Mouse (Mus musculus) ES-Bruce4 (cell line): Measurements from ENCODE around the gene Tatdn2. TPM values are rescaled to one million over a fixed set of nuclear protein-coding genes. Genes with fewer than 3 reads are reported as not detected.

Source experiments
- H3K27ac ChIP-seq: 2 replicates; pipeline ENCODE4 v1.5.1; 2012; ENCODE audit warnings: low read length, inconsistent platforms; ENCODE audit not compliant: insufficient read depth
- H3K27me3 ChIP-seq: 2 replicates; pipeline ENCODE4 v1.6.1; 2012; ENCODE audit warnings: mild to moderate bottlenecking, low read length, inconsistent platforms; ENCODE audit not compliant: control insufficient read depth, poor library complexity, insufficient read depth, severe bottlenecking
- H3K36me3 ChIP-seq: 2 replicates; pipeline ENCODE4 v1.6.1; 2012; ENCODE audit warnings: inconsistent platforms, mild to moderate bottlenecking, low read length, moderate library complexity; ENCODE audit not compliant: control insufficient read depth, poor library complexity, insufficient read depth, severe bottlenecking
- H3K4me1 ChIP-seq: one replicate; pipeline ENCODE4 v1.8.1; 2011; ENCODE audit warnings: low read length; ENCODE audit not compliant: control insufficient read depth, insufficient read depth
- H3K4me3 ChIP-seq: 2 replicates; pipeline ENCODE4 v1.5.1; 2011; ENCODE audit warnings: low read depth, mild to moderate bottlenecking, low read length
- H3K9ac ChIP-seq: 2 replicates; pipeline ENCODE4 v1.6.1; 2012; ENCODE audit warnings: low read depth, mild to moderate bottlenecking, inconsistent platforms; ENCODE audit not compliant: poor library complexity, severe bottlenecking
- H3K9me3 ChIP-seq: replicated peaks from 2 replicates; pipeline ENCODE4 v1.6.1; 2012; ENCODE audit warnings: mild to moderate bottlenecking, low read length, inconsistent platforms; ENCODE audit not compliant: control insufficient read depth, poor library complexity, insufficient read depth, severe bottlenecking
- CTCF ChIP-seq: IDR thresholded peaks from one replicate; pipeline ENCODE4 v1.8.1; 2011; ENCODE audit warnings: low read depth, low read length
- EP300 ChIP-seq: IDR thresholded peaks from 2 replicates; pipeline ENCODE4 v1.6.1; 2011; ENCODE audit warnings: low read depth, low read length; ENCODE audit not compliant: insufficient read depth
- POLR2A ChIP-seq: IDR thresholded peaks from one replicate; pipeline ENCODE4 v1.8.1; 2011; ENCODE audit warnings: low read length; ENCODE audit not compliant: insufficient read depth
- polyA plus RNA-seq: library from polyadenylated mRNA; stranded (reverse); fragments of >200 nt; gene quantifications from 2 replicates; pipeline ENCODE4 v1.2.4, GENCODE M21; 2011; ENCODE audit warnings: low read depth; ENCODE audit not compliant: missing spikeins, insufficient read depth, insufficient read length

Gene Tatdn2
- 39.7 and 42.2 TPM in 2 replicates for polyA plus RNA-seq

DNA sequence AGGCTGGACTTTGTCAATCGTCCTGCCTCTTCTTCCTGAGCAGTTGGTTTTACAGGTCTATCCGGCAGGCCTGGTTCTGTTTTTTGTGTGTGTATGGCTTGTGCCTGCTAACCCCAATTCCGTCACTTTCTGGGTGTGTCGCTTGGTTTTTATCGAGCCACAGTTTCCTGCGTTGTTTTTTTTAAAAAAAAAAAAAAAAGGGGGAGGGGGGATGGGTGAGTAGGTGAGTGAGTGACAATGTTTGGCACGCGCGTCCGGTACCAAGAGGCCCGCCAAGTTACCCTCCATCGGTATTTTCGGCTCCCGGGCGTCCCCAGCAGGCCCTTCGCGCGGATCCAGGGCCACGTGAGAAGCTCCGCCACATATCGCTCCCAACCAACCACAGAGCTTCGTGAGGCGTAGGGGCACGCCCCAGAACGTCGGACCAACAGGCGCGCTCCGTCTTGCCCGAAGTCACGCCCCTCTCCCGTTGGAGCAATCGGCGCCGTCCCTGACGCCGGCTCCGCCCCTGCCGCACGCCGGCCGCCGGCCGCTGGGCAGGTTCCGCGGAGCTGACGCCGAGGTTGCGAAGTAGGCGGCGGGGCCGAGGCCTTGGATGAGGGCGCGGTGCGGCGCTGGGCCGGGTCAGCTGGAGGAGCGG is at the start of gene Tatdn2:
Gene Tatdn2, plus strand, starts transcription at position 469 of the 640 bp plus-strand sequence.
- no peaks in the 10 kb centered on the region for H3K9me3 ChIP-seq
- no peaks in the 10 kb centered on the region for H3K4me1 ChIP-seq
- H3K9ac ChIP-seq = peak within 1 kb of the TSS; percentile 81
- H3K27ac ChIP-seq = peak within 1 kb of the TSS; percentile 68
- peak; percentile 18 for TF ChIP-seq POLR2A
- no peak for TF ChIP-seq CTCF
- TF ChIP-seq EP300 = 0 out of 2 replicates have a peak, but pooled peaks have one; percentile 21
- peaks cover 24% of the 10 kb centered on the region for H3K36me3 ChIP-seq
- peak within 1 kb of the TSS; percentile 91 for H3K4me3 ChIP-seq
- H3K27me3 ChIP-seq = no peaks in the 10 kb centered on the region

DNA sequence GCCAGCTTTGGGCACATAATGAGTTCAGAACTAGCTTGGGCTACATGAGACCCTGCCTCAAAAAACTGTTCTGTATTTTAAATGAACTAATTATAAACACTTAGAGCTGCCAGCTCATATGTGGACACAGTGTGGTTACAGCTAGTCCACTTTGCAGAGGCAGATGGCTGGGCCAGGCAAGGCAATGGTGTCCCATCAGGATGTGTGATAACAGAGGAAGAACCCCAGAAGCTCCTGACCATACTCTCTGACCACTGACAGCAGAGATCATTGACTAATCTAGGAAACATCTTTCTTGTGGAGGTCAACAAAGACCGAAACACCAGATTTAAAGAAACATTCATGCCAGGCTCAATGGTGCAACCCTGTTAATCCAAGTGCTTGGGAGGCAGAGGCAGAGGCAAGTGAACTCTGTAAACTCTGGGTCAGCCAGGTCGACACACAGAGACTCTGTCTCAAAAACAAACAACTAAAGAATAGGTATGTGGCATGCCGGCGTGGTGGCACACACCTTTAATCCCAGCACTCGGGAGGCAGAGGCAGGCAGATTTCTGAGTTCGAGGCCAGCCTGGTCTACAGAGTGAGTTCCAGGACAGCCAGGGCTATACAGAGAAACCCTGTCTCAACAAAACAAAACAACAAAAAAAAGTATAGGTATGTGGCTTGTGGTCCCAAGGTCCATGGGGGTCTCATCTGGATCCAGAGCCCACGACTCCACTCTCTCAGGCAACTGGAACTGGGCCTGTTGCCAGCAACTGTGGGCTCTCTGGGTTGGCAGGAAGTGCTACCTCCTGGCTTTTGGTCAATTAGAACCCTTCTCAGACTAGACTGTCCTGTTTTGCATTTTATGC is 47.3 kb upstream of the Tatdn2 start:
- no peak overlapping the region for H3K9ac ChIP-seq
- H3K36me3 ChIP-seq = no peaks in the 10 kb centered on the region
- H3K4me1 ChIP-seq = peaks cover 6% of the 10 kb centered on the region
- TF ChIP-seq POLR2A (no peak), CTCF (no peak), EP300 (no peak)
- no peak overlapping the region for H3K27ac ChIP-seq
- no peak overlapping the region for H3K4me3 ChIP-seq
- no peaks in the 10 kb centered on the region for H3K27me3 ChIP-seq
- H3K9me3 ChIP-seq = no peaks in the 10 kb centered on the region

DNA sequence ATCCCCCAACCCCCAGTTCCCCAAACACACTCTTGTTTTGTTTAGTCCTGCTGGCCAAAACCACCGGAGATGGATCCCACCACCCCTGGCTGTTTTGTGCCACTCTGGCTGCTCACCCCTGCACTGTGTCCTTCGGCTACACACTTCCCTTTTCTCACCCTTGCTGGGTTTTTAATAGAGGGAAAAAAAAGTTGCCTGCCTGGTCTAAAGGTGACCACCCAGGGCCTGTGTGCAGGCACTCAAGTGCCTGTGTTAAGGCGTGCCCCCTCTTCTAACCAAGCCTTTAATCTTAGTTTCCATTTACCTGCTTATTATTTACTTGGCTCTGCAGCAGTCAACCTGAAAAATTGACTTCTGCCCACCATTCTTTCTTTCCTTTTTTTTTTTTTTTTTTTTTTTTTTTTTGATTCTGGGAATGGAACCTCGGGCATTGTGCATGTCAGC is 46.6 kb upstream of the Tatdn2 start:
- H3K4me1 ChIP-seq = peaks cover 6% of the 10 kb centered on the region
- H3K9me3 ChIP-seq = no peaks in the 10 kb centered on the region
- no peak for TF ChIP-seq EP300
- TF ChIP-seq CTCF = no peak
- no peak for TF ChIP-seq POLR2A
- H3K36me3 ChIP-seq = no peaks in the 10 kb centered on the region
- H3K27me3 ChIP-seq = no peaks in the 10 kb centered on the region
- H3K27ac ChIP-seq = no peak overlapping the region
- H3K4me3 ChIP-seq = no peak overlapping the region
- no peak overlapping the region for H3K9ac ChIP-seq

DNA sequence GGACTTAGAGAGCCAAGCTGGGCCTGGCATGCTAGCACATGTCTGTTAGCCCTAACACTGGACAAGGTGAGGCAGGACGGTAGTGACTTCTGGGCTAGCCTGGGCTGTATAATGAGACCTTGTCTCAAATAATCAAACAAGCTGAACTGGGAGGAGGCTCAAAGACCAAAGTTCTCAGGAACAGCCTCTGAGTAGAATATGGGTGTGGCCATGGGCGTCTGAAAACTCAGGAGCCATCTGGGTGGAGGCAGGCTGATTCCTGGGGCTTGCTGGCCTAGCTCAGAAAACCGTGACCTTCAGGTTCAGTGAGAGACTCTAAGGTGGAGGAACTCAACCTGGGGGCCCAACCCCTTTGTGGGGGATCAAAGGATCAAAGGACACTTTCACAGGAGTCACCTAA is 45.2 kb upstream of the Tatdn2 start:
- Histone ChIP-seq H3K4me3 (no peak overlapping the region), H3K27me3 (no peaks in the 10 kb centered on the region), H3K27ac (peak overlapping the region; percentile 35), H3K4me1 (peaks cover 6% of the 10 kb centered on the region), H3K36me3 (no peaks in the 10 kb centered on the region), H3K9ac (no peak overlapping the region), H3K9me3 (no peaks in the 10 kb centered on the region)
- TF ChIP-seq POLR2A (no peak), CTCF (no peak), EP300 (no peak)

DNA sequence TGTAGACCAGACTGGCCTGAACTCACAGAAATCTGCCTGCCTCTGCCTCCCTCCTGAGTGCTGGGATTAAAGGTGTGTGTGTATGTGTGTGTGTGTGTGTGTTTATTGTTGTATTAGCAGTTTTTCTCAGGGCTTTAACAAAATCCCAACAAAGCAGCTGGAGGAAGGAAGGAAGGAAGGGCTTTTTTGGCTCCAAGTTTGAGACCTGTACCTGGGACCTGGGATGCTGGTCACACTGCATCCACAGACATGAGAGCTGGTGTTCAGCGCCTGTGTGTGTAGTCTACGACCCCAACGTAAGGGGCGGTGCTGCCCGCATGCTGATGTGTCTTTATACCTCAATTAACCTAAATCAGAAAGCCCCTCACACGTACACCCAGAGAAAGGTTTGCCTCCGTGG is 43.3 kb upstream of the Tatdn2 start:
- peaks cover 9% of the 10 kb centered on the region for H3K4me1 ChIP-seq
- no peaks in the 10 kb centered on the region for H3K9me3 ChIP-seq
- H3K36me3 ChIP-seq = no peaks in the 10 kb centered on the region
- H3K27ac ChIP-seq = no peak overlapping the region
- H3K27me3 ChIP-seq = no peaks in the 10 kb centered on the region
- no peak for TF ChIP-seq EP300
- TF ChIP-seq POLR2A = no peak
- no peak for TF ChIP-seq CTCF
- no peak overlapping the region for H3K9ac ChIP-seq
- no peak overlapping the region for H3K4me3 ChIP-seq

DNA sequence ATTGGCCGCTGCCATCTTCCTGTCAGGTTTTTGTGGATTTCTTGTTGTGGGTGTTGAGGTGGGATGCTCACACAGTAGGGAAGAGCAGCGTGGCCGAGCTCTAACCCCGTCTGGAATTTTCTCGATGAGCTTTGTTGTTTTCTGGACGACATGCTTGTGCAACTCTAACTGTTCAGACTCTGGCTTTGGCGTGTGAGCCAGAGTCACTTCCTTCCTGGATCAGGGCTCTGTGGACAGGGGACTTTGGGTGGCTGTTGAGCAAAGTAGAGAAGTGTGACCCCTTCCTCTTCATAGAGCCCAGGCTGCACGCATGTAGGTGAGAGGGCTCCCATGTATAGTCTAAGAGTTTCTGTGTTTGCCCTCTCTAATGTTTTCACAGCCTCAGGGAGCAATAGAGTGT is 42.7 kb upstream of the Tatdn2 start:
- TF ChIP-seq EP300 (no peak), CTCF (no peak), POLR2A (no peak)
- Histone ChIP-seq H3K27me3 (no peaks in the 10 kb centered on the region), H3K4me3 (no peak overlapping the region), H3K9me3 (no peaks in the 10 kb centered on the region), H3K36me3 (no peaks in the 10 kb centered on the region), H3K9ac (no peak overlapping the region), H3K4me1 (peaks cover 9% of the 10 kb centered on the region), H3K27ac (no peak overlapping the region)
